Mouse (Mus musculus) urinary bladder, postnatal 36 days (tissue): ENCODE data around the gene Capn1.
A peak's percentile ranks its signal among the peaks of the same experiment; 100 is the strongest.
"Not testable (repeated sequence)": the region's sequence is repeated elsewhere in the genome, so short reads cannot be mapped to it uniquely, and the experiment has no call there.

Experiments used
- DNase-seq, 2 experiments: peaks; one replicate each; pipeline ENCODE4 v3.0.0; 2022; ENCODE audit warnings: low spot score in 2 of 2, mixed read lengths in 1 of 2

Capn1 gene

GRCm38 (mm10) chr19:6015511-6016315 is at the start of gene Capn1:
Gene Capn1, minus strand, starts transcription at chr19:6015897.
- peak; percentile 67 to 74 for DNase-seq

GRCm38 (mm10) chr19:6063081-6063480 is 47.4 kb upstream of the Capn1 start:
- DNase-seq: no peak

DNA sequence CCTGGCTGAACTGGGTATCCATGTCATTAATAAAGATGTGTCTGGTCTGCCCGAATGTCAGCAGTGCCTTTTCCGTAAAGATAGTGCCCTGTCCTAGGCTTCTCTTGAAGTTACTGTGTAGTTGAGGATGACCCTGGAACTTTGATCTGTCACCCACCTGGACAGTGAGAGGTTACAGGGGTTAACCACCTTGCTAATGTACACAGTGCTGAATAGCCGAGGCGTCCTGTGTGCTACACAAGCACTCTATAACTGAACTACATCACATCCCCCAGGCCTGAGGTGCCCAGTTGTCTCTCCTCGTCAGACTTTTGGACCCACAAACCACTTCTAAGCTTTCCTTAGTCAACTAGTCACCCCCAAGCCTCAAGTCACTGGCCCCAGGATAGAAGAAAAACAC is 46.7 kb upstream of the Capn1 start:
- DNase-seq: no peak

- no peak for DNase-seq
Observed at GRCm38 (mm10) chr19:6061641-6062302, 46.1 kb upstream of the Capn1 start.

- peak; percentile 91 to 95 for DNase-seq
Observed at GRCm38 (mm10) chr19:6061021-6061533, 45.4 kb upstream of the Capn1 start, which contains the start of gene Znhit2. Gene Znhit2, plus strand, starts transcription at chr19:6061192.

- no peak for DNase-seq
Observed at GRCm38 (mm10) chr19:6058966-6059365, 43.3 kb upstream of the Capn1 start.

- no peak for DNase-seq
Observed at GRCm38 (mm10) chr19:6058513-6058912, 42.8 kb upstream of the Capn1 start.

GRCm38 (mm10) chr19:6057313-6058096 is 41.8 kb upstream of the Capn1 start, which contains the start of the genes Mrpl49 and Fau:
Gene Mrpl49, minus strand, starts transcription at chr19:6057785.
Gene Fau, plus strand, starts transcription at chr19:6057844.
- DNase-seq: peak; percentile 98 to 99

GRCm38 (mm10) chr19:6056696-6057095 is 41.0 kb upstream of the Capn1 start:
- DNase-seq: no peak

GRCm38 (mm10) chr19:6054296-6054695 is 38.6 kb upstream of the Capn1 start:
- DNase-seq: no peak

- DNase-seq: peak in 1 of 2 experiments; percentile 28
Observed at GRCm38 (mm10) chr19:6052516-6052915, 36.8 kb upstream of the Capn1 start.

GRCm38 (mm10) chr19:6048681-6049410 is 33.1 kb upstream of the Capn1 start:
- no peak for DNase-seq

GRCm38 (mm10) chr19:6047899-6048166 is 32.1 kb upstream of the Capn1 start:
- DNase-seq: no peak

GRCm38 (mm10) chr19:6047154-6047898 is 31.6 kb upstream of the Capn1 start:
- DNase-seq: no peak

DNA sequence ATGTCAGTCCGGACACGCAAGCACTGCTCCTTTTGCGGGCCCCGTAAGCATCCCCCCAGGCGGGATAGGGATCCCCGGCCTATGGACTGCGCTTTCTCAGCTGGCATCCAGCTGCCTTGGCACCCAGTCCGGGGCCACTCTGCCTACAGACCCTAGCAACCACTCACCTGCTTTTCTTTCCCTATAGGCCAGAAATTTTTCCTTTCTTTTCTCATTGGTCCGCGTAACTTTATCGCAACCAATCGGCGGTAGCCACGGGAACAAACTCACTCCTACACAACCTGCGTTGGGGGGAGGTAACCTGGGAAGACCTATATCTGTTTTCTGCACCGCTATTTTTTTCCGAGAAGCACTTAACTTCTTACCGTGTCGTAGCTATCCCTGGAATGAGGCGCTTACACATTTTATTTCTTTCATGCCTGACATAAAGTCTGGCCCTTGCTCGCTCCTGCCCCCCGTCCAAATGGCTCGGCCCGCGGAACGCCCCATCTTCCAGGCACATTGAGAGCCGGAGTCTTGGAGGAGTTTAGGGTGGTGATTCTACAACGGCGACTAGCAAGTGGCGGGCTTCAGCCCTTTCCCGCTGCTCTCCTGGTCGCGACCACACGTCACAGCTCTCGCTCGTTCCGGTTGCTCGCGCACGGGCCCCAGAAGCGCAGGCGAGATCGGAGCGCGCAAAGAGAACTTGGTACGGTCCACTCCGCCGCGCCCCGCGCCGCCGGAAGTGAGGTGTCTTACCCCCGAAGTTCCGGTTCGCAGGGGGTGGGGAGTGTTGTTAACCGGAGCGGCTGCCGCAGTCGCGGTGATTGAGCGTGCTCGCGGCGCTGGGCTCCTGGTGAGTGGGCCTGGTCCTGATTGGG is 30.8 kb upstream of the Capn1 start, which contains the start of gene Syvn1:
Syvn1 (plus strand) TSS at position 283 of the 860 bp plus-strand sequence.
- peak; percentile 89 for DNase-seq

- DNase-seq: no peak
Observed at GRCm38 (mm10) chr19:6045366-6046293, 29.9 kb upstream of the Capn1 start.

- not testable (repeated sequence) for DNase-seq
Observed at GRCm38 (mm10) chr19:6044102-6044501, 28.4 kb upstream of the Capn1 start.

DNA sequence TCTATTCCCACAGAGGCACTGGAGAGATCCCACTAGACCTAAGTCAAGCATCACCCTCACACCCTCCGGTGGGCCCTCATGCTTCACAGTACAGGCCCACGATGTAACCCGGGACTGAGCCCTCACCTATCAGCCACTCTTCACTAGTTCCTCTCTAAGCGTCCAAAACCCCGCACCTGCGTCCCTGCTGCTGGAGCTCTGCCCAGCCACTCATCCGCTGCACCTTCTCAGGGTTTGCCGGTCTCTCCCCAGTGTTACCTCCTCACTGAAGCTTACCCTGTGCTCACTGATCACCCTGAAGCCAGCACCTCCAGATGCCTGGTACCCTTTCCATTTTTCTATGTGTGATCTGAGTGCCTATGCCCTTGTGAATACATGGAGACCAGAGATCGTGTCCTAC is 26.6 kb upstream of the Capn1 start:
- DNase-seq: no peak

DNA sequence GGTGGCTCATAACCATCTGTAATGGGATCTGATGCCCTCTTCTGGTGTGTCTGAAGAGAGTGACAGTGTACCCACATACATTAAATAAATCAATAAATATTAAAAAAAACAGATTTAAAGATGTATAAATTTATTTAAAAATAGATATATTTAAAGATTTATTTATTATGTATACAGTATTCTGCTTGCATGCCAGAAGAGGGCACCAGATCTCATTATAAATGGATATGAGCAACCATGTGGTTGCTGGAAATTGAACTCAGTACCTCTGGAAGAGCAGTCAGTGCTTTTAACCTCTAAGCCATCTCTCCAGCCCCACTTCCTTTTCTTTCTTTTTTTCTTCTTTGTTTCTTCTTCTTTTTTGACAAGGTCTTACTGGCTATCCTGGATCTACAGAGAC is 24.3 kb upstream of the Capn1 start:
- no peak for DNase-seq
